Mouse (Mus musculus) liver, adult 2 months (tissue): ENCODE results near the gene Fhit.

Experiments used
- CTCF ChIP-seq: fragments of 200-500 bp; IDR thresholded peaks from 2 replicates; pipeline ENCODE4 v1.5.1; 2011; ENCODE audit warnings: low read depth, low read length, control low read depth
- POLR2A ChIP-seq: fragments of 200-500 bp; IDR thresholded peaks from 2 replicates; pipeline ENCODE4 v1.6.1; 2011; ENCODE audit warnings: low read length, control low read depth; ENCODE audit not compliant: insufficient read depth; ENCODE audit errors: extremely low read depth

DNA sequence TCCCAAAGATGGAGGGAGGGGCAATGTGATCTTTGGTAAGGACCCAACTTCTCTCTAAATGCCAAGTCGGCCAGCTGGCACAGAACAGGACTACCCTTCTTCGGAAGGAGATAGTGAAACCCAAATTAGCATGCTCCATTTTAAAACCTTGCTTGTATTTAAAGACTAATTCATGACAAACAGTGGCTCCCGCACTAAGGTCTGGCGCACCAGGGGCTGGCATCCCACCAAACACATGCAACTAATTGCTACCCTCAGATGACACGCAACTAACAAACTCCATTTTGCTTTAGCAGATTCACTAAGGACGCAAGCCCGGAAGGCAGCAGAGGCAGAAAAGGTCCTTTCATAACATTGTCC, 449.3 kb downstream of the Fhit start:
- TF ChIP-seq CTCF (no peak), POLR2A (no peak)
